Mouse (Mus musculus): ENCODE results near the gene Hsdl1.

Gene Hsdl1

GRCm38 (mm10) chr8:119531397-119531796 is 43.6 kb downstream of the Hsdl1 start:
- no peak for DNase-seq (ENCODE audit: low read depth, low spot score)

DNA sequence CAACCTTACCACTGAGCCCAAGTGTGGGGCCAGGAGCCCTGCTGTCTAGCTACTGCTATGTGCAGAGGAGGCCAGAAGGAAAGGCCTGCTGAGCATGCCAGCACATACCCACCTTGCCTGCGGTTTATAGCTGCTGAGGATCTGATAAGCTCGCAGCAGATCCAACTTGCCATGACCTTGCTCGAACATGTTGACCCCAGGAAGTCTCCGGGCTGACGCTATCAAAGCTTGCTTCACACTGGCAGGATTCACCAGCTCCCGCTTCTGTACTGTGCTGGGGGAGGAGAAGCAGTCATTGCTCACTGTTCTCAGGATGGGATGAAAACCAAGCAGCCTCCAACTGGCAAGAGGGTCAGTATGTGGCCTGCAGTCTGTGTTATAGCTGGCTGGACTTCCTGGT is 44.0 kb downstream of the Hsdl1 start:
- DNase-seq (ENCODE audit: low read depth, low spot score), result no peak

DNA sequence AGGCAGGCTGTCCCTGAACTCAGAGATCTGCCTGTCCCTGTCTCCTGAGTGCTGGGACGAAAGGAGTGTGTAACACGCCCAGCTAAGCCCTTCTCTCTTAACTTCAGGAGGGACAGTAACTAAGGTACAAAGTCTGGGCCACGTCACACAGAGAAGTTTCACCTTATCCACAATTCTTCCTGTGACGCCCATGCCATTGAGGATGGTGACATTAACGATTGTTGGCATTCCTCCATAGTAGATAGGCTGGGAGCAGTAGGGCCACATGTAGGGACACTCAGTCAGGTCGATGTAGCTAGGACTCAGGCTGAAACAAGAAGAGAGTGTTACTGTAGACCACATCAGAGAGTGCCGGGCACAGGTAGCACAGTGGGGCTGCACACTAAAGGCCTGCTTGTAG is 46.2 kb downstream of the Hsdl1 start:
- no peak for DNase-seq (ENCODE audit: low read depth, low spot score)

- DNase-seq (ENCODE audit: low read depth, low spot score), result no peak
Observed at GRCm38 (mm10) chr8:119520102-119520501, 54.9 kb downstream of the Hsdl1 start.

- no peak for DNase-seq (ENCODE audit: low read depth, low spot score)
Observed at GRCm38 (mm10) chr8:119516674-119517073, 58.3 kb downstream of the Hsdl1 start.

DNA sequence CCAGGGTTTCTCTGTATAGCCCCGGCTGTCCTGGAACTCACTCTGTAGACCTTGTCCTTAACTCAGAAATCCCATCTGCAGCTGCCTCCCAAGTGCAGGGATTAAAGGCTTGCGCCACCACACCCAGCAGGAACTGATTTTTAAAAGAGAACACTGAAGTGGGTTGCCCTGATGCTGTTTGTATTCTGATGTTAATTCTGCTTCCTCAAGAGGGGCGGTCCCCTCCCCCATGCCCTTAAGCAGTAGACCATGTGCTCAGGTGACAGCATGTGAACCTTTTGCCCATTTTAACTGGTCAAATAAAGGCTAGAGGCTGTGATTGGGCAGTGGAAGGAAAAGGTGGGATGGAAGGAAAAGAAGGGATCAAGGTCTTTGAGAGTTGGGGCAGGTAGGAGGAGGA is 59.2 kb downstream of the Hsdl1 start:
- no peak for DNase-seq (ENCODE audit: low read depth, low spot score)

GRCm38 (mm10) chr8:119514940-119515339 is 60.0 kb downstream of the Hsdl1 start:
- no peak for DNase-seq (ENCODE audit: low read depth, low spot score)

DNA sequence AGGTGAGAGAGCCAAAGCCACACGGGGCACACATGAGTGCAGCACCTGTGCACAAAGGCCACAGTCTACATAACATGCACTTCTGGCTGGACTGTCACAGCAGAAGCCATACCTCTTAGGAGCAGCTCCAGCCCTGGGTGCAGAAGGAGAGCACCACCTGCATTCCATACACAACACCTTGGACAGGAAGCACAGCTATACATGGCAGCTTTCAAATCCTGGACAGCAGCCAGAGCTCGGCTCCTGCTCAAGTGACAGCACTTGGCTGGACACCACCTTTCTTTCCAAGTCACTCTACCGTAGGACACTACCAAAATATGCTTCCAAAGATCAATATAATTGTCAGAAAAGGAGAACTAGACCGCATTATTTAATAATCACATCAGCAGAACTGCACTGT is 61.6 kb downstream of the Hsdl1 start:
- DNase-seq (ENCODE audit: low read depth, low spot score), result no peak
